Mouse (Mus musculus): ENCODE results near the gene Trir. TPM values are rescaled to one million over a fixed set of nuclear protein-coding genes. Genes with fewer than 3 reads are reported as not detected.

Trir gene
- polyA plus RNA-seq, 1 experiment from 2014 or later = 50.0 TPM

DNA sequence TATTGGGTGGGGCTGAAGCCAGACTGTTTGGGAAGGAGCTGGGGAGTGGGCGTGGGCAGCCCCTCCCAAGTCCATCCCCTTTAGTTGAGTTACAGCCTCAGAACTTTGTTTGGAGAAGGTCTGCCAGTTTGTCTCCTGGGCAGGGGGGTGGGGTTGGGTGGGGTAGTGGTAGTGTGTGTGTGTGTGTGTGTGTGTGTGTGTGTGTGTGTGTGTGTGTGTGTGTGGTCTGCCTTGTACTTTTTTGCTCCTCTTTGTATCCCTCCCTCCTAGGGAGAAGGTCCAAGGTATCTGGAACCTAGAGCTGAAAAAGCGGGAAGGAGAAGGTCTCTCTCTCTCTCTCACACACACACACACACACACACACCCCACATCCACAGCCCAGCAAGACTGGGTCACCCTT lies 12.2 kb upstream of the Trir start, which contains the start of gene Best2:
TSS of gene Best2 (minus strand) at position 101 of the 400 bp plus-strand sequence.
- no peak within 1 kb of the TSS for H3K4me3 ChIP-seq (ENCODE audit: low read depth, low read length)
- 42% methylated on average over 2 of the region's 2 CpGs for WGBS (ENCODE audit: insufficient replicate concordance)
- peaks cover 35% of the 10 kb centered on the region for H3K27me3 ChIP-seq (ENCODE audit: control insufficient read depth, insufficient read depth, low read depth, low read length)

DNA sequence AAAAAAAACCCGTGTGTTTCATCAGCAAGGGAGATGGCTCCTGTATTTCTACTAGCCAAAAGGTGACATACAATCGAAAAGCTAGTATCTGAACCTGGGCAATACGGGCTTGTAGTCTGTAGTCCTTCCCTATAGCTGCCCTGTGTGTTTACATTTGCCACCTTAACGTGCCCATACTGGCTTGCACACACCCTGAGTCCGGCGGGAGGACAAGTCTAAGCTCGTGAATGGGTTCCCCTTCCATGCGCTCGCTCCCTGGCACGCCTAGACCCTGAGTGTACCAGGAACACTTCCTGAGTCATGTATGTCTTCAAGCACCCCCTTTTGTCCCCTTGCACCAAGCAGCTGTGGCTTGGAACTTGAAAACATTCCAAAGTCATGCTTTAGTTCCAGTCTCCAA lies 9.9 kb upstream of the Trir start:
- Histone ChIP-seq H3K9me3 (replicated peaks; ENCODE audit: control insufficient read depth, low read length) (no peaks in the 10 kb centered on the region), H3K4me1 (ENCODE audit: control insufficient read depth, low read depth, low read length) (no peaks in the 10 kb centered on the region), H3K27ac (ENCODE audit: low read length) (no peak overlapping the region), H3K4me3 (ENCODE audit: low read depth, low read length) (no peak overlapping the region), H3K27me3 (ENCODE audit: control insufficient read depth, insufficient read depth, low read depth, low read length) (peaks cover 19% of the 10 kb centered on the region), H3K36me3 (ENCODE audit: control insufficient read depth, insufficient read depth) (peaks cover 11% of the 10 kb centered on the region; the same call in 1 of the 2 replicates), H3K4me2 (ENCODE audit: low read depth, low read length) (no peak overlapping the region), H3K9ac (ENCODE audit: low read depth, low read length) (no peak overlapping the region)
- WGBS (ENCODE audit: insufficient replicate concordance) = 66% methylated on average over 10 of the region's 10 CpGs
- no peak for ATAC-seq (ENCODE audit: low read depth)

More for the DNA sequence above, 12.2 kb upstream of the Trir start, which contains the start of gene Best2:
- H3K27ac ChIP-seq (ENCODE audit: low read length) = no peak within 1 kb of the TSS
- no peak within 1 kb of the TSS for H3K9ac ChIP-seq (ENCODE audit: low read depth, low read length)
- H3K4me2 ChIP-seq (ENCODE audit: low read depth, low read length) = peak within 1 kb of the TSS; percentile 41
- H3K36me3 ChIP-seq (ENCODE audit: control insufficient read depth, insufficient read depth) = peaks cover 9% of the 10 kb centered on the region; the same call in 1 of the 2 replicates
- H3K4me1 ChIP-seq (ENCODE audit: control insufficient read depth, low read depth, low read length) = no peaks in the 10 kb centered on the region
- H3K9me3 ChIP-seq (replicated peaks; ENCODE audit: control insufficient read depth, low read length) = no peaks in the 10 kb centered on the region
- no peak for ATAC-seq (ENCODE audit: low read depth)

- 76% methylated on average over 5 of the region's 5 CpGs for WGBS (ENCODE audit: insufficient replicate concordance)
- H3K4me2 ChIP-seq (ENCODE audit: low read depth, low read length) = no peak overlapping the region
- no peaks in the 10 kb centered on the region for H3K4me1 ChIP-seq (ENCODE audit: control insufficient read depth, low read depth, low read length)
- H3K27me3 ChIP-seq (ENCODE audit: control insufficient read depth, insufficient read depth, low read depth, low read length) = peaks cover 17% of the 10 kb centered on the region
- no peak overlapping the region for H3K27ac ChIP-seq (ENCODE audit: low read length)
- H3K36me3 ChIP-seq (ENCODE audit: control insufficient read depth, insufficient read depth) = peaks cover 16% of the 10 kb centered on the region
- H3K4me3 ChIP-seq (ENCODE audit: low read depth, low read length) = no peak overlapping the region
- no peak for ATAC-seq (ENCODE audit: low read depth)
- H3K9ac ChIP-seq (ENCODE audit: low read depth, low read length) = no peak overlapping the region
- H3K9me3 ChIP-seq (replicated peaks; ENCODE audit: control insufficient read depth, low read length) = no peaks in the 10 kb centered on the region
These were observed 9.4 kb upstream of the Trir start for GRCm38 (mm10) chr8:85017209-85017608.

- Histone ChIP-seq H3K27ac (ENCODE audit: low read length) (no peak overlapping the region), H3K4me1 (ENCODE audit: control insufficient read depth, low read depth, low read length) (peaks cover 20% of the 10 kb centered on the region), H3K4me2 (ENCODE audit: low read depth, low read length) (no peak overlapping the region), H3K9me3 (replicated peaks; ENCODE audit: control insufficient read depth, low read length) (no peaks in the 10 kb centered on the region), H3K36me3 (ENCODE audit: control insufficient read depth, insufficient read depth) (peaks cover 23% of the 10 kb centered on the region), H3K4me3 (ENCODE audit: low read depth, low read length) (no peak overlapping the region), H3K27me3 (ENCODE audit: control insufficient read depth, insufficient read depth, low read depth, low read length) (no peaks in the 10 kb centered on the region), H3K9ac (ENCODE audit: low read depth, low read length) (no peak overlapping the region)
- no peak for ATAC-seq (ENCODE audit: low read depth)
- WGBS (ENCODE audit: insufficient replicate concordance) = 83% methylated on average over 3 of the region's 3 CpGs
These were observed 5.0 kb upstream of the Trir start for GRCm38 (mm10) chr8:85021514-85022055.

- H3K4me3 ChIP-seq (ENCODE audit: low read depth, low read length) = peak overlapping the region; percentile 76; the same call in 1 of the 2 replicates
- no peak overlapping the region for H3K9ac ChIP-seq (ENCODE audit: low read depth, low read length)
- H3K27ac ChIP-seq (ENCODE audit: low read length) = no peak overlapping the region
- peaks cover 14% of the 10 kb centered on the region for H3K36me3 ChIP-seq (ENCODE audit: control insufficient read depth, insufficient read depth)
- peak overlapping the region; percentile 93; the same call in 1 of the 2 replicates for H3K4me2 ChIP-seq (ENCODE audit: low read depth, low read length)
- no peaks in the 10 kb centered on the region for H3K9me3 ChIP-seq (replicated peaks; ENCODE audit: control insufficient read depth, low read length)
- peaks cover 30% of the 10 kb centered on the region for H3K4me1 ChIP-seq (ENCODE audit: control insufficient read depth, low read depth, low read length)
- 78% methylated on average over 3 of the region's 3 CpGs for WGBS (ENCODE audit: insufficient replicate concordance)
- ATAC-seq (ENCODE audit: low read depth) = no peak
- no peaks in the 10 kb centered on the region for H3K27me3 ChIP-seq (ENCODE audit: control insufficient read depth, insufficient read depth, low read depth, low read length)
These were observed 2.8 kb upstream of the Trir start for GRCm38 (mm10) chr8:85023846-85024245.

GRCm38 (mm10) chr8:85025098-85025932 lies 1.3 kb upstream of the Trir start, which contains the start of gene Asna1:
Asna1 (minus strand) TSS chr8:85025281.
- 4% methylated on average over 30 of the region's 30 CpGs for WGBS (ENCODE audit: insufficient replicate concordance)
- no peaks in the 10 kb centered on the region for H3K27me3 ChIP-seq (ENCODE audit: control insufficient read depth, insufficient read depth, low read depth, low read length)
- peak within 1 kb of the TSS; percentile 66 for H3K9ac ChIP-seq (ENCODE audit: low read depth, low read length)
- peak within 1 kb of the TSS; percentile 94 for H3K27ac ChIP-seq (ENCODE audit: low read length)
- H3K36me3 ChIP-seq (ENCODE audit: control insufficient read depth, insufficient read depth) = peaks cover 26% of the 10 kb centered on the region
- peak within 1 kb of the TSS; percentile 93 for H3K4me2 ChIP-seq (ENCODE audit: low read depth, low read length)
- H3K9me3 ChIP-seq (replicated peaks; ENCODE audit: control insufficient read depth, low read length) = no peaks in the 10 kb centered on the region
- H3K4me3 ChIP-seq (ENCODE audit: low read depth, low read length) = peak within 1 kb of the TSS; percentile 96
- H3K4me1 ChIP-seq (ENCODE audit: control insufficient read depth, low read depth, low read length) = peaks cover 35% of the 10 kb centered on the region
- ATAC-seq (ENCODE audit: low read depth) = peak; percentile 83

DNA sequence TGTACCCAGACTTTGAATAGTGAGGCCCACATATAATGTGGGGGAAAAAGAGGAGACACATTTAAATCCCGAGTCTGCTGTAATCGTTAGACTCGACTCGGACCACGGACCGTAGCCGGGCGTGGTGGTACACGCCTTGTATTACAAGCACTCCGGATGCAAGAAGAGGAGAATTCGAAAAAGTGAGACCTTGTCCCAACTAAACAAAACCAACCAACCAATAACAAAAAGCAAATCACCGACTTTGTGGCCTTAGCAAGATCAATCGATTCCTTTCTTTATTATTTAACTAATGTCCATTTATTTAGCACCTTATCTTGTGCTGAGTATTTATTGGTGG lies 863 bp downstream of the Trir start:
- Histone ChIP-seq H3K4me3 (ENCODE audit: low read depth, low read length) (peak overlapping the region; percentile 96), H3K4me2 (ENCODE audit: low read depth, low read length) (peak overlapping the region; percentile 70), H3K9ac (ENCODE audit: low read depth, low read length) (peak overlapping the region; percentile 99), H3K9me3 (replicated peaks; ENCODE audit: control insufficient read depth, low read length) (no peaks in the 10 kb centered on the region), H3K27ac (ENCODE audit: low read length) (peak overlapping the region; percentile 94), H3K36me3 (ENCODE audit: control insufficient read depth, insufficient read depth) (peaks cover 36% of the 10 kb centered on the region), H3K27me3 (ENCODE audit: control insufficient read depth, insufficient read depth, low read depth, low read length) (no peaks in the 10 kb centered on the region), H3K4me1 (ENCODE audit: control insufficient read depth, low read depth, low read length) (peaks cover 35% of the 10 kb centered on the region)
- under 1% methylated on average over 13 of the region's 13 CpGs for WGBS (ENCODE audit: insufficient replicate concordance)
- ATAC-seq (ENCODE audit: low read depth) = no peak

- H3K4me2 ChIP-seq (ENCODE audit: low read depth, low read length) = peak overlapping the region; percentile 70
- H3K4me3 ChIP-seq (ENCODE audit: low read depth, low read length) = peak overlapping the region; percentile 96
- H3K9me3 ChIP-seq (replicated peaks; ENCODE audit: control insufficient read depth, low read length) = no peaks in the 10 kb centered on the region
- WGBS (ENCODE audit: insufficient replicate concordance) = 16% methylated on average over 2 of the region's 2 CpGs
- no peaks in the 10 kb centered on the region for H3K27me3 ChIP-seq (ENCODE audit: control insufficient read depth, insufficient read depth, low read depth, low read length)
- peak overlapping the region; percentile 94 for H3K27ac ChIP-seq (ENCODE audit: low read length)
- peak overlapping the region; percentile 99 for H3K9ac ChIP-seq (ENCODE audit: low read depth, low read length)
- H3K4me1 ChIP-seq (ENCODE audit: control insufficient read depth, low read depth, low read length) = peaks cover 38% of the 10 kb centered on the region
- ATAC-seq (ENCODE audit: low read depth) = no peak
- H3K36me3 ChIP-seq (ENCODE audit: control insufficient read depth, insufficient read depth) = peaks cover 39% of the 10 kb centered on the region
These were observed 1.3 kb downstream of the Trir start for GRCm38 (mm10) chr8:85027922-85028321.

DNA sequence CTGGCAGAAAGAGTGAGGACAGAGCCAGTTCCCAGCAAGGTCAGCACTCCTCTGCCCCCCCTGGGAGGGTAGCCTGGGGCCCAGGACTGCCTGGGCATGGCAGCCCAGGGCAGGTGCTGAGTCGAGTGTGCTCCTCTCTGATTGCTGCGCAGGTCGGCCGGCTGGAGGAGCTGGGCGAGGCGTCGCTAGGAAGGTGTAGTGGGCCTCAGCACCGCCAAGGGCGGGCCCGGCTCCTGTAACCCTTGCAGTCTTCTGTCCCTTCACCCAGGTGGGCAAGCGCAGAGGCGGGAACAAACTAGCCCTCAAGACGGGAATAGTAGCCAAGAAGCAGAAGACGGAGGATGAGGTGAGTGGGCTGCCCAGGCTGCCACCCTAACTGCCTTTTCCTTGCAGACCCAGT lies 2.6 kb downstream of the Trir start:
- Histone ChIP-seq H3K4me1 (ENCODE audit: control insufficient read depth, low read depth, low read length) (peaks cover 38% of the 10 kb centered on the region), H3K27ac (ENCODE audit: low read length) (no peak overlapping the region), H3K36me3 (ENCODE audit: control insufficient read depth, insufficient read depth) (peaks cover 38% of the 10 kb centered on the region), H3K27me3 (ENCODE audit: control insufficient read depth, insufficient read depth, low read depth, low read length) (no peaks in the 10 kb centered on the region), H3K9me3 (replicated peaks; ENCODE audit: control insufficient read depth, low read length) (no peaks in the 10 kb centered on the region), H3K4me3 (ENCODE audit: low read depth, low read length) (no peak overlapping the region), H3K4me2 (ENCODE audit: low read depth, low read length) (peak overlapping the region; percentile 70; the same call in 1 of the 2 replicates), H3K9ac (ENCODE audit: low read depth, low read length) (peak overlapping the region; percentile 99; the same call in 1 of the 2 replicates)
- 78% methylated on average over 14 of the region's 14 CpGs for WGBS (ENCODE audit: insufficient replicate concordance)
- no peak for ATAC-seq (ENCODE audit: low read depth)

All from liver, embryonic 16.5 days (tissue).